Mouse (Mus musculus) kidney, embryonic 15.5 days (tissue): Measurements from ENCODE around the gene Gck. TPM values are rescaled to one million over a fixed set of nuclear protein-coding genes. Genes with fewer than 3 reads are reported as not detected.

Experiments used
- ATAC-seq: fragments of 200-750 bp; cut with Nextera tagmentation; replicated peaks from 2 replicates; pipeline ENCODE4 v1.8.0; 2017; ENCODE audit warnings: moderate TSS enrichment; ENCODE audit not compliant: low FRiP score
- H3K27ac ChIP-seq: fragments of 300-500 bp; sonication (generic); 2 replicates; pipeline ENCODE4 v1.5.1; 2015; ENCODE audit warnings: mild to moderate bottlenecking, inconsistent platforms
- H3K27me3 ChIP-seq: fragments of 300-500 bp; sonication (generic); 2 replicates; pipeline ENCODE4 v1.6.1; 2015; ENCODE audit warnings: inconsistent platforms
- H3K36me3 ChIP-seq: fragments of 300-500 bp; sonication (generic); 2 replicates; pipeline ENCODE4 v1.6.1; 2015; ENCODE audit warnings: inconsistent platforms
- H3K4me1 ChIP-seq: fragments of 300-500 bp; sonication (generic); 2 replicates; pipeline ENCODE4 v1.6.1; 2015; ENCODE audit warnings: inconsistent platforms
- H3K4me2 ChIP-seq: fragments of 300-500 bp; sonication (generic); 2 replicates; pipeline ENCODE4 v1.6.1; 2015; ENCODE audit warnings: moderate library complexity, mild to moderate bottlenecking, inconsistent platforms
- H3K4me3 ChIP-seq: fragments of 300-500 bp; sonication (generic); replicated peaks from 2 replicates; pipeline ENCODE4 v1.5.1; 2015; ENCODE audit warnings: mild to moderate bottlenecking, inconsistent platforms
- H3K9ac ChIP-seq: fragments of 300-500 bp; sonication (generic); 2 replicates; pipeline ENCODE4 v1.6.1; 2015; ENCODE audit warnings: mild to moderate bottlenecking, inconsistent platforms
- H3K9me3 ChIP-seq: fragments of 300-500 bp; sonication (generic); replicated peaks from 2 replicates; pipeline ENCODE4 v1.6.1; 2016; ENCODE audit warnings: inconsistent platforms
- WGBS: fragments of 180-500 bp; shearing (Covaris S2); methylation state at CpG from one replicate; pipeline ENCODE4 v1.1.7; 2015; ENCODE audit warnings: mixed read lengths; 5-methylcytosine and 5-hydroxymethylcytosine counted together
- polyA plus RNA-seq: library from polyadenylated mRNA; unstranded; fragments of >200 nt; fragmentation: Nextera tagmentation; extraction: Ambion mirVana; gene quantifications from 2 replicates; pipeline ENCODE4 v1.2.1, GENCODE M21; 2015

Gck gene
- polyA plus RNA-seq, 1 experiment from 2014 or later, result 2.0 TPM

DNA sequence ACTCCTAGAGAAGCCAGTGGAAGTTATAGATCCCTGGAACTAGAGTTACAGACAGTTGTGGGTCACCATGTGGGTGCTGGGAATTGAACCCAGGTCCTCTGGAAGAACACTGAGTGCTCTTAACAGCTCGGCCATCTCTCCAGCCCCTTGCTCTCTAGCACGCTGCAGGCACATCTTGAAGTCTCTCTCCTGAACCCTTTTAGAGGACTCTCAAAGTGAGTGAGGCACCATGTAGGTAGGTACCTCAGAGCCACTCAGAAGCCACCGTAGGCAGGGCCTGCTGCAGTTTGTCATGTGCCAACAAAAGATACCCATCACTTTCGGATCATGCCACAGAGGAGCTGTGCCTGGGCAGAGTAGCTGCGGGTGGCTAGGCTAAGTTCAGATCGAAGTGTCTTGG, 45.0 kb downstream of the Gck start:
- 91% methylated on average over 6 of the region's 6 CpGs for WGBS
- ATAC-seq, result no peak

DNA sequence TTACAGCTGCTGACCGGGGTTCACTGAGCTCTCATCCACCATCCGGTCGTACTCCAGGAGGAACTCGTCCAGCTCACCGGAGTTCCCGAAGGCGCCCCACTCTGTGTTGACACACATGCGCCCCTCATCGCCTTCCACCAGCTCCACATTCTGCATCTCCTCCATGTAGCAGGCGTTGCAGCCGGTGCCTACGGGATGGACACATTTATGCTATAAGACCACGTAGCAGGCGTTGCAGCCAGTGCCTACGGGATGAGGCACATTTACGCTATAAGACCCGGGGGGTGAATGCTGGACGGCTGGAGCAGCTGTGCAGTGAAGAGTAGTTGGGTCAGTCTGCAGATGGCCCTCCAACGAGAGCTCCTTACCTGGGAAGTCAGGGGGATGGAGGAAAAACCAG, 45.5 kb downstream of the Gck start:
- Histone ChIP-seq H3K27ac (no peak overlapping the region), H3K4me3 (no peak overlapping the region), H3K9me3 (no peaks in the 10 kb centered on the region), H3K4me1 (peaks cover 25% of the 10 kb centered on the region), H3K36me3 (no peaks in the 10 kb centered on the region), H3K27me3 (peaks cover 19% of the 10 kb centered on the region; the same call in 1 of the 2 replicates), H3K4me2 (no peak overlapping the region), H3K9ac (no peak overlapping the region)
- ATAC-seq, result no peak
- WGBS, result 81% methylated on average over 19 of the region's 19 CpGs

More for the DNA sequence above, 45.0 kb downstream of the Gck start:
- Histone ChIP-seq H3K4me3 (no peak overlapping the region), H3K9ac (no peak overlapping the region), H3K4me2 (no peak overlapping the region), H3K9me3 (no peaks in the 10 kb centered on the region), H3K27ac (no peak overlapping the region), H3K4me1 (peaks cover 25% of the 10 kb centered on the region), H3K36me3 (no peaks in the 10 kb centered on the region), H3K27me3 (peaks cover 19% of the 10 kb centered on the region; the same call in 1 of the 2 replicates)

DNA sequence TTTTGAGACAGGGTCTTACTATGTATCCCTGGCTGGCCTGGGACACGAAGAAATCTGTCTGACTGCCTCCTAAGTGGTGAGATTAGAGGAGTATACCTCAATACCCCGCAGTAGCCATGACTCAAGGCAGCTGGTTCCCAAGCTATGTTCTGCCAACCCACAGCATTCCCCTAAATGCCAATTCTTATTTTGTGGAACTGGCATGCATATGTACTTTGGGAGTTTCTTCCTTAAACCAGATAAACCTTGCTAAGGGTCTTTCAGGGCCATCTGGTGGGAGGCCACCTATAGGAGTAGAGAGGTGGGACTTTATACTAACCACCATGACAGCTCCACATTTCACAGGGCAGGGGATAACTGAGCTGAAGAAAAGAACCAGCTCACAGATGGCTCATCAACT, 46.0 kb downstream of the Gck start:
- 86% methylated on average over 2 of the region's 2 CpGs for WGBS
- Histone ChIP-seq H3K36me3 (no peaks in the 10 kb centered on the region), H3K4me2 (no peak overlapping the region), H3K27me3 (peaks cover 22% of the 10 kb centered on the region), H3K9me3 (no peaks in the 10 kb centered on the region), H3K27ac (no peak overlapping the region), H3K4me1 (peaks cover 25% of the 10 kb centered on the region), H3K9ac (no peak overlapping the region), H3K4me3 (no peak overlapping the region)
- ATAC-seq, result no peak

GRCm38 (mm10) chr11:5902390-5902789, 47.5 kb downstream of the Gck start:
- Histone ChIP-seq H3K4me1 (peaks cover 36% of the 10 kb centered on the region), H3K4me3 (peak overlapping the region; percentile 38), H3K27me3 (peaks cover 30% of the 10 kb centered on the region), H3K36me3 (no peaks in the 10 kb centered on the region), H3K4me2 (peak overlapping the region; percentile 70), H3K9ac (0 out of 2 replicates have a peak overlapping the region, but pooled peaks have one; percentile 40), H3K9me3 (no peaks in the 10 kb centered on the region), H3K27ac (peak overlapping the region; percentile 46; the same call in 1 of the 2 replicates)
- ATAC-seq, result peak; percentile 19; the same call in 1 of the 2 replicates
- WGBS, result 14% methylated on average over 6 of the region's 6 CpGs

DNA sequence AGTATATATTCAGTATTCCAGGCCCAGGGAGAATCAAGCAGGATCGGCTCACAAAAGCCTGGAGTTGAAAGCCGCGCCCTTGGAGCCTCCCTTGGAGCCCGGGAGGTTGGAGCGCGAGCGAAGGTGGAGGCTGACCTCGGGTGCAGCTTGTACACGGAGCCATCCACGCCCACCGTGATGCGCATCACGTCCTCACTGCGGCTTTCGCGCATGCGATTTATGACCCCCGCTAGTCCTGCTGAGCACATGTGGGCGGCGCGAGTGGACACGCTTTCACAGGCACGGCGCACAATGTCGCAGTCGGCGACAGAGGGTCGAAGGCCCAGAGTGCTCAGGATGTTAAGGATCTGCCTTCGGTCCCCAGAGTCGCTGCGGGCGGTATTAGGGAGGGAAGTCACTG, 47.9 kb downstream of the Gck start:
- H3K4me3 ChIP-seq, result peak overlapping the region; percentile 38
- peak overlapping the region; percentile 70 for H3K4me2 ChIP-seq
- no peaks in the 10 kb centered on the region for H3K9me3 ChIP-seq
- under 1% methylated on average over 32 of the region's 32 CpGs for WGBS
- H3K9ac ChIP-seq, result peak overlapping the region; percentile 40
- no peaks in the 10 kb centered on the region for H3K36me3 ChIP-seq
- peaks cover 30% of the 10 kb centered on the region for H3K27me3 ChIP-seq
- peak; percentile 73 for ATAC-seq
- peaks cover 40% of the 10 kb centered on the region for H3K4me1 ChIP-seq
- peak overlapping the region; percentile 46; the same call in 1 of the 2 replicates for H3K27ac ChIP-seq

DNA sequence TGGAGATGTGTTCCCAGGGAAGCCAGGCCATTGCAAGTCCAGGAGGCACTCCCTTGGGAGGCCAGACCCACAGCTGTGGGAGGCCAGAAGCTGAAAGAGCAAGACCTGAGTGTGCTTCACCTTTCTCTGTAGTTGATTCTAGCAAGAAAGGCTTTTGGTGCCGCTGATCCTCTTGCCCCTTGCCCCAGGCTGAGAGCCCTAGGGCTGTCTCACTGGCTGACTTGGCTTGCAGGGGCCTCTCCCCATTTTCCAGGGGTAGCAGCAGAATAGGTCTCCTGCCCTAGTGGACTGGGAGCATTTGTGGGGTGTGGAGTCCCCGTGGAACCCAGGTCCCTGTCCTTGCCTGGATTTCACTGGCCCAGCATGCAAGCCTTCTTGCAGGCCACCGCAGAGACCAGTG, 48.6 kb downstream of the Gck start:
- WGBS, result 16% methylated on average over 3 of the region's 3 CpGs
- Histone ChIP-seq H3K9ac (peak overlapping the region; percentile 40; the same call in 1 of the 2 replicates), H3K27ac (0 out of 2 replicates have a peak overlapping the region, but pooled peaks have one; percentile 3)

GRCm38 (mm10) chr11:5899286-5899685, 50.6 kb downstream of the Gck start:
- H3K4me2 ChIP-seq, result no peak overlapping the region
- no peaks in the 10 kb centered on the region for H3K36me3 ChIP-seq
- peaks cover 33% of the 10 kb centered on the region for H3K27me3 ChIP-seq
- H3K9me3 ChIP-seq, result no peaks in the 10 kb centered on the region
- ATAC-seq, result no peak
- no peak overlapping the region for H3K9ac ChIP-seq
- H3K4me3 ChIP-seq, result no peak overlapping the region
- H3K4me1 ChIP-seq, result peaks cover 50% of the 10 kb centered on the region
- WGBS, result 93% methylated on average over 10 of the region's 10 CpGs
- H3K27ac ChIP-seq, result no peak overlapping the region

More for the DNA sequence above, 48.6 kb downstream of the Gck start:
- Histone ChIP-seq H3K36me3 (no peaks in the 10 kb centered on the region), H3K4me1 (peaks cover 44% of the 10 kb centered on the region), H3K9me3 (no peaks in the 10 kb centered on the region), H3K4me3 (peak overlapping the region; percentile 38), H3K27me3 (peaks cover 33% of the 10 kb centered on the region), H3K4me2 (peak overlapping the region; percentile 70)
- 0 out of 2 replicates have a peak, but pooled peaks have one; percentile 29 for ATAC-seq

DNA sequence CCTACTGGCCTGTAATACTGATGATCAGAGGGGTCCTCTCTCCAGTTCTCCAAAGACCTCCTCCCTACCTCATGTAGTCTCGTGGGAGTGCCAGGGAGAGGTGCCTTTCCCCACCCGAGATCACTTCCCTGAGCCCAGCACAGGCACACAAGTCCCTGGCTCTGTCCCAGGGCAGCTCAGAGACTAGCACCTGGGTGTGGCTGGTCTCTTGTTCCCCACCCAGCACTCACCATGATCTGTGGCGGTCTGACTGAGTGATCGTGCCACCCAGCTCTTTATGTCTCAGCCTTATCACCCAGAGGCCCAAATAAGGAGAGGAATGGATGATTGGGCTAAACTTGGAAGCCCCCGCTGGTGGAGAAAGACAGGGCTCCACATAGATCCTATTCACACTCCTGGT, 51.4 kb downstream of the Gck start, which contains the start of gene Myl7:
Gene Myl7 (minus strand): TSS at position 252 of the 400 bp plus-strand sequence.
- no peak within 1 kb of the TSS for H3K4me3 ChIP-seq
- H3K27me3 ChIP-seq, result peaks cover 33% of the 10 kb centered on the region
- no peak for ATAC-seq
- 63% methylated on average over 5 of the region's 5 CpGs for WGBS
- H3K9ac ChIP-seq, result 0 out of 2 replicates have a peak within 1 kb of the TSS, but pooled peaks have one; percentile 5
- H3K4me2 ChIP-seq, result peak within 1 kb of the TSS; percentile 32; the same call in 1 of the 2 replicates
- no peak within 1 kb of the TSS for H3K27ac ChIP-seq
- H3K36me3 ChIP-seq, result no peaks in the 10 kb centered on the region
- no peaks in the 10 kb centered on the region for H3K9me3 ChIP-seq
- H3K4me1 ChIP-seq, result peaks cover 55% of the 10 kb centered on the region

DNA sequence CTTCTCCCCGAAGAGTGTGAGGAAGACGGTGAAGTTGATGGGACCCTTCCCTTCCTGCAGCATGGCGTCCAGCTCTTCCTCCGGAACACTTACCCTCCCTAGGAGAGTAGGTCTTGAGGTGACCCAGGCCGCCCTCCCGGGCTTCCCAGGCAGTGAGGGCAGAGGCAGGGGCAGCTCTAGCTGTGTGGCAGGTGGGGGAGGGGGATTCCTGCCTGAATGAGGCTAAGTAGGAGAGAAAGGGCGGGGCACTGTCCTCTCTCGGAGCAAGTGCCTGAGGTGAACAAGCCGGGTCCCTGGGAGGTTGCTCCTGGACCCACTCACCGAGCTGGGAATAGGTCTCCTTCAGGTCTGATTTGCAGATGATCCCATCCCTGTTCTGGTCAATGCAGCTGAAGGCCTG, 52.0 kb downstream of the Gck start:
- H3K36me3 ChIP-seq, result no peaks in the 10 kb centered on the region
- peaks cover 30% of the 10 kb centered on the region for H3K27me3 ChIP-seq
- peaks cover 61% of the 10 kb centered on the region for H3K4me1 ChIP-seq
- WGBS, result 18% methylated on average over 10 of the region's 10 CpGs
- no peak overlapping the region for H3K4me3 ChIP-seq
- peak overlapping the region; percentile 32; the same call in 1 of the 2 replicates for H3K4me2 ChIP-seq
- H3K9ac ChIP-seq, result 0 out of 2 replicates have a peak overlapping the region, but pooled peaks have one; percentile 5
- no peaks in the 10 kb centered on the region for H3K9me3 ChIP-seq
- no peak overlapping the region for H3K27ac ChIP-seq
- ATAC-seq, result no peak

GRCm38 (mm10) chr11:5897230-5897629, 52.7 kb downstream of the Gck start:
- Histone ChIP-seq H3K27me3 (peaks cover 24% of the 10 kb centered on the region), H3K4me1 (peaks cover 61% of the 10 kb centered on the region), H3K4me3 (no peak overlapping the region), H3K9ac (no peak overlapping the region), H3K4me2 (peak overlapping the region; percentile 32; the same call in 1 of the 2 replicates), H3K9me3 (no peaks in the 10 kb centered on the region), H3K27ac (no peak overlapping the region), H3K36me3 (no peaks in the 10 kb centered on the region)
- 20% methylated on average over 16 of the region's 16 CpGs for WGBS
- no peak for ATAC-seq

DNA sequence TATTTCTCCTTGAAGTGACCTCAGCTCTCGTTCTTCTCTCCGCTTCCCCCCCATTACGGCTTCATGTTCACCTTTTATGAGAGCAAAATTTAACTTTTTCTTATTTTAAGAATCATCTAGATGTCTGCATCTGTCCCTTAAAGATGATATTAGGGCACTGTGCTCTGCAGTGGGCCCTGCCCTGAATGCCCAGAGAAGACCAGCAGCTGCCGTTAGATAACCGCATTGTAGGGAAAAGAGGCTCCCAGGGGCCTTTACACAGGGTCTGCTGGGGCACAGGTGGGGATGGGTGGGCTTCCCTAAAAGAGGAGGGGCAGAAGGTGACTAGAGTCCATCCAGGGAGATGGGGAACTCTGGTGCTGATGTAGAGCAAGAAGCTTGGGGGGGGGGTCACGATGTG, 56.1 kb downstream of the Gck start:
- Histone ChIP-seq H3K4me2 (no peak overlapping the region), H3K27ac (no peak overlapping the region), H3K9ac (no peak overlapping the region), H3K36me3 (no peaks in the 10 kb centered on the region), H3K9me3 (no peaks in the 10 kb centered on the region), H3K27me3 (peaks cover 10% of the 10 kb centered on the region), H3K4me1 (peaks cover 58% of the 10 kb centered on the region), H3K4me3 (no peak overlapping the region)
- ATAC-seq, result no peak
- 71% methylated on average over 6 of the region's 6 CpGs for WGBS

DNA sequence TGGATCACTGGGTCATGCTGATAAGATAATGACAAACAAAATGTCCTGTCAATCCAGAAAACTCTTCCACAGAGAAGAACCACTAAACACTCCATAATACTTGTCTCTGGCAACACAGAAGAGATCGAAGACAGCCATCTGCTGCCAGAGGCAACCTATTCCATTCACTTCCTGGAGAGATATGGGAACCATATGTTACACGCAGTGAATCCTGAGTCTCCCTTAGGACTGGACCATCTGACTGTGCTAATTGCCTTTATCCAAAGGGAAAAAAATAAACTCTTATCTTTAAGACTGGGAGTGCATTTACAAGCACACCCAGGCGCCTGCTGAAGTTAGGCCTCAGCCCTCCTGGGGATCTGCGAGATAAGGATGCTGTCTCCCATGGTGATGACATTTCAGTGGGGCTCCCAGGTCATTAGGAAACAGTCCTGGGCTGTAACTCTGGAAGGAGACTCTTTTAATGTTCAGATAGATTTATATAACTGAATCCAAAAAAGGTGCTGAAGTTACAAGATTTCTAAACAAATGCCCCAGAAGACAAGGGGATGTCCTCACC, 57.0 kb downstream of the Gck start:
- H3K27ac ChIP-seq, result peak overlapping the region; percentile 70
- H3K4me3 ChIP-seq, result no peak overlapping the region
- no peak overlapping the region for H3K4me2 ChIP-seq
- WGBS, result 49% methylated on average over 4 of the region's 4 CpGs
- no peak overlapping the region for H3K9ac ChIP-seq
- H3K27me3 ChIP-seq, result 0 out of 2 replicates have a peak, but pooled peaks cover 3% of the 10 kb centered on the region
- ATAC-seq, result no peak
- peaks cover 54% of the 10 kb centered on the region for H3K4me1 ChIP-seq
- H3K36me3 ChIP-seq, result no peaks in the 10 kb centered on the region
- H3K9me3 ChIP-seq, result no peaks in the 10 kb centered on the region
